Mouse (Mus musculus) thymus, postnatal 25 days (tissue): ENCODE results near the gene Tnxb.
"Not testable (repeated sequence)": the region's sequence is repeated elsewhere in the genome, so short reads cannot be mapped to it uniquely, and the experiment has no call there.

Experiments used
- DNase-seq: peaks from one replicate; pipeline ENCODE4 v3.0.0; 2022

The Tnxb gene

GRCm38 (mm10) chr17:34685120-34686110 is 15.1 kb downstream of the Tnxb start:
- DNase-seq = no peak

DNA sequence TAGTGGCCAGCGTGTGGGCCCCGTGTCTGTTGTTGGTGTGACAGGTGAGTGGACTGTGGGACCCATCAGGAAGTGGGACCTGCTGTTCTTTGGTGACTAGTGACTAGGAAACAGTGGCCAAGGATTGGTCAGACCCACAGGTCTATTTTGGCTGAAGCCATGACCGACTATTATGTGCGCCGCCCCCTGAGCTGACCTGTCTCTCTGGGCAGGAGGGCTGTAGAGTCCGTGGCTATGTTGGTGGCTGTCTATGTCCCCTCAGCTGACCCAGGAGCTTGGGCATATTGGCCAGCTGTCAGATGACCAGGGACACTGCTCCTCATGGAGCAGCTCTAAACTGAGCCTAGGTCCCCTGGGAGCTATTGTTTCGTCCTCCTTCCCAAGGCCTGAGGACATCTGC is 18.6 kb downstream of the Tnxb start:
- no peak for DNase-seq

DNA sequence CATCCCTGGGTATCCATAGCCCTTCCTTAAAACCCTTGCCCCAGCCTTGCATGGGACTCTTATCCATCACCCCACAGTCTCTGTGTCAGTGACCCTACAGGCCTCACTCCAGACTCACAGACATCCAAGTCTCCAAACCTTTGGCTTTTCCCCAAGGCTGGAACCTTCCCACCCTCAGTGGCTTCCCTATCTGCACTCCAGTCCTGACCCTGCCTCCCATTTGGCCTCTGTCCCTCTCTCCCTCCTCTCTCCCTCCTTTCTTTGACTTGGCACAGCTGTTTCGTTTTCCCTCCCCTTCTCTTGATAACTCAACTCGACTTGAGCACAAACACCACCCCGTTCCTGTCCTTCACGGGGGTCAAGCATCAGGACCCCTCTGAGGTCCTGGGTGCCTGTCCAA is 20.1 kb downstream of the Tnxb start:
- DNase-seq = no peak

- no peak for DNase-seq
Measured at GRCm38 (mm10) chr17:34692906-34693305, 22.6 kb downstream of the Tnxb start.

DNA sequence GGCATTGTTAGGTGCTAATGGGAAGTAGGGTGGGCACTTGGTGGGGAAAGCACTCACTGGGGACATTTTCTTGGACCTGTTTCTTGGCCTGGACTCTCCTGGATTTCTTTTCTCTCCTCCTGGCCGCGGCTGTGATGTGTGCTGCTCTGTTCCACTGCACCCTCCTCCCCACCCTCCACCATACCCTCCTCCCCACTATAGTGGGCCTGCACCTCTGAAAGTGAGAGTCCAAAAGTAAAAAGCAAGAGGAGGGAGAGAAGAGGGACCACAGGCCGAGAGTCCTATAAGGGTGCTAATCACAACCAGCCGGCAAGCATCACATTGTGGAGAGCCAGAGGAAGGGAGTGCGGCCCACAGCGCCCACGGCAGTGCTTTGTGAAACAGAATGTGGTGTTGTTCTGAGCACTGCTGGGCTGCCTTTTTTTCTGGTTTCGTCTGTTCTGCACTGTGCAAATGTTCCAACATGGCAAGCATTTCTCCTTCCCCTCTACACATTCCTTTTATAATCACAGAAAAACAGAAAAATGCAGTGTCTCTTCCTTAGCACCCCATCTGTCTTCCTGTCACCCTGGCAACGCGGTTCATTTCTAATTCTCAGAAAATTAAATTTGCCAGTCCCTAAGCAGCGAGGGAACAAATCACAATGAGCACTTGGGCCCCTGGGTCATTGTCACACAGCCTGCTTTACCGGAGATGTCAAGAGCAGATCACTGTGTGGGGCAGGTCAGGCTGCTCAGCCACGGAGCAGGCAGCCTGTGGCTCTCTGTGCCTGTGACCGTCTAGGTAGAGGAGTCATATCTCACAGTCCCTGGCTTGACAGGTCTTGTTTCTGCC is 29.5 kb downstream of the Tnxb start:
- no peak for DNase-seq

- no peak for DNase-seq
Measured at GRCm38 (mm10) chr17:34700671-34701071, 30.3 kb downstream of the Tnxb start.

DNA sequence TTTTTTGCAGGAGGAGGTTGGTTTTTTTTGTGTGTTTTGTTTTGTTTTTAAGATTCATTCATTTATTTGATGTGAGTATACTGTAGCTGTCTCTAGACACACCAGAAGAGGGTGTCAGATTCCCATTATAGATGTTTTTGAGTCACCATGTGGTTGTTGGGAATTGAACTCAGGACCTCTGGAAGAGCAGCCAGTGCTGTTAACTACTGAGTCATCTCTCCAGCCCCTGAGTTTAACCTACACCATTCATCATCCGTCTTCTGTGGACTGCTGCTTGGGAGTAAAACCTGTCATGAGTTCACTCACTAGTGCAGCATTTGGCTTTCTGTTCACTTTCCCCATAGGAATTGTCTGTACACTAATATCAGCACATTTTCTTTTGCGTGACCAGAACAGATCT is 36.1 kb downstream of the Tnxb start:
- not testable (repeated sequence) for DNase-seq

GRCm38 (mm10) chr17:34712951-34713350 is 42.6 kb downstream of the Tnxb start:
- peak; percentile 50 for DNase-seq

DNA sequence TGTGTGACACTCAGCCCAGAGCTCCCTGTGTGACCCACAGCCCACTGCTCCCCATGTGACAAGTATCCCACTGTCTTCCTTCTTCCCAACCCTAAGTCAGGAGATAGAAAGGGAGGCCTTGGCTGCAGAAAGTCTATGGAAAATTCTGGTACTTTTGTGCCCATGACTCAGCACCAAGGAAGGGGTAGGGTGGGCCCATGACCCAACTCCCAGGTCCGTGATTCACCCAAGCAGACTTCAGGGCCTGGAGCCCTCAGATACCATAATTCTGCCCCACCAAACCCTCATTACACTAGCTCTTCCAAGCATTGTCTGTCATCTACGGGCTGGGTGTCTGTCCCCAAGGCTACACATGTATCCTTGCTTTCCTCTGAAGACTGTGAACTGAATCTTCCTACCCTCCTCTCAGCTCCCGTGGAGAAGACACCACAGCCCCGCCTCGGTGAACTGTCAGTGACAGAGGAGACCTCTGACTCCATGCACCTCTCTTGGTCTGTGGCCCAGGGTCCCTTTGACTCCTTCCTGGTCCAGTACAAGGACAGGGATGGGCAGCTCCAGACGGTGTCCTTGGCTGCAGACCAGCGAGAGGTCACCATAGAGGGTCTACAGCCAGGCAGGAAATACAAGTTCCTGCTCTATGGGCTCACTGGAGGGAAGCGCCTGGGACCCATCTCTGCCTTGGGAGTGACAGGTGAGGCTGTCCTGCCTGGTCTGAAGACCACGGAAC is 44.0 kb downstream of the Tnxb start:
- not testable (repeated sequence) for DNase-seq

- not testable (repeated sequence) for DNase-seq
Measured at GRCm38 (mm10) chr17:34714908-34715445, 44.6 kb downstream of the Tnxb start.

- not testable (repeated sequence) for DNase-seq
Measured at GRCm38 (mm10) chr17:34715451-34715850, 45.1 kb downstream of the Tnxb start.

DNA sequence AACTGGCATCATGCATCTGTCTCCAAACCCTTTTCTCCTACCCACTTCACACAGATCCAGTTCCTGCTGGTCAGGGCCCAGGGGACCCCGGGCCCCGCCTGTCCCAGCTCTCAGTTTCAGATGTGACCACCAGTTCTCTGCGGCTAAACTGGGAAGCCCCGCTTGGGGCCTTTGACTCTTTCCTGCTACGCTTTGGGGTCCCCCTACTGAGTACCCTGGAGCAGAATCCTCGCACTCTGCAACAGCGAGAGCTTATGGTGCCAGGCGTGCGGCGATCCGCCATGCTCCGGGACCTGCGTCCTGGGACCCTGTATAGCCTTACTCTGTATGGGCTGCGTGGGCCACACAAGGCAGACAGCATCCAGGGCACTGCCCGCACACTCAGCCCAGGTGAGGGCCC is 45.9 kb downstream of the Tnxb start:
- no peak for DNase-seq

- no peak for DNase-seq
Measured at GRCm38 (mm10) chr17:34717401-34717800, 47.1 kb downstream of the Tnxb start.

DNA sequence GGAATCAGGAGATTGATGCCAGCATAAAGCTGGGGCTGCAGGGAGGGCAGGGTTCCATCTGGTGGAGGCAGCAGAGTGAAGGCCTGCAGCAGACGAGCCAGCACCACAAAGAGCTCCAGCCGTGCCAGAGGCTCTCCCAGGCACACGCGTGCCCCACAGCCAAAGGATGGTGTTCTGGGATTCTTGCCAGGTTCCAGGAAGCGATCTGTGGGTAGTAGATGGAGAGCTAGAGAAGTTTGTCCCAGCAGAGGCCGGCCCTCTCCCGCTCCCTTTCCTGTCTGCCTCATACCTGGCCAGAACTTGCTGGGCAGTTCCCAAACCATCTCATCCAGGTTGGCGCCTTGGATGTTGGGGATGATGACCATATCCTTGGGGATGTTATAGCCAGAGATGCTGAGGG is 49.6 kb downstream of the Tnxb start:
- DNase-seq = not testable (repeated sequence)

- DNase-seq = not testable (repeated sequence)
Measured at GRCm38 (mm10) chr17:34722238-34722637, 51.9 kb downstream of the Tnxb start.

- no peak for DNase-seq
Measured at GRCm38 (mm10) chr17:34723066-34723465, 52.7 kb downstream of the Tnxb start.

DNA sequence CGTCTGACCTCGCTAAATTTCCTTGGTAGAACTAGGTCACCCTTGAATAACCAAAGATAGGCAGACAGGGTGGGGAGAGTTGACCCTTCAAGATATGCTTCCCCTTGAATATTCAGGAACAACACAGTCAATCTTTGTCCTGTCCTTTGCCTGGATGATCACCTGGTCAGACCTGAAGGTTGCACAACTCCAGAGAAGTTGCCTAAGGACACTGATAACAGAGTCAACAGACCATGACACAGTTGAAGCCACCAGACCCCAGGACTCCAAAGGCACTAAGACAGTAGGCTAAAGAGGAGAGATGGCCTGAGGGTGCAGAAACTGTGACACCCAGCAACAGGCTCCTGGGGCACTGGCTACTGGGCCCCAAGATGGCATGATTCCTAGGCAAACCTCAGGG is 57.6 kb downstream of the Tnxb start:
- DNase-seq = no peak

- DNase-seq = not testable (repeated sequence)
Measured at GRCm38 (mm10) chr17:34729155-34729554, 58.8 kb downstream of the Tnxb start.

GRCm38 (mm10) chr17:34729779-34730553 is 59.6 kb downstream of the Tnxb start:
- not testable (repeated sequence) for DNase-seq

- DNase-seq = not testable (repeated sequence)
Measured at GRCm38 (mm10) chr17:34737466-34737865, 67.1 kb downstream of the Tnxb start.

GRCm38 (mm10) chr17:34739708-34740107 is 69.4 kb downstream of the Tnxb start:
- not testable (repeated sequence) for DNase-seq

GRCm38 (mm10) chr17:34740280-34740679 is 69.9 kb downstream of the Tnxb start:
- no peak for DNase-seq
